Mouse (Mus musculus): Measurements from ENCODE around the gene Znrf1. TPM values are rescaled to one million over a fixed set of nuclear protein-coding genes. Genes with fewer than 3 reads are reported as not detected.
A peak's percentile ranks its signal among the peaks of the same experiment; 100 is the strongest.

Gene Znrf1
- polyA plus RNA-seq, 1 experiment from 2014 or later: 33.1 TPM

GRCm38 (mm10) chr8:111653524-111653923 is 117.6 kb downstream of the Znrf1 start:
- 87% methylated on average over 2 of the region's 2 CpGs for WGBS
- H3K9me3 ChIP-seq (replicated peaks): no peaks in the 10 kb centered on the region
- no peak overlapping the region for H3K4me3 ChIP-seq
- H3K27ac ChIP-seq (ENCODE audit: poor library complexity, severe bottlenecking): no peak overlapping the region
- no peak for ATAC-seq (ENCODE audit: insufficient number of reproducible peaks, low FRiP score)
- H3K9ac ChIP-seq: no peak overlapping the region
- H3K36me3 ChIP-seq: 0 out of 2 replicates have a peak, but pooled peaks cover 3% of the 10 kb centered on the region
- peaks cover 23% of the 10 kb centered on the region for H3K4me1 ChIP-seq (replicated peaks)
- H3K27me3 ChIP-seq (replicated peaks): no peaks in the 10 kb centered on the region
- H3K4me2 ChIP-seq: no peak overlapping the region

DNA sequence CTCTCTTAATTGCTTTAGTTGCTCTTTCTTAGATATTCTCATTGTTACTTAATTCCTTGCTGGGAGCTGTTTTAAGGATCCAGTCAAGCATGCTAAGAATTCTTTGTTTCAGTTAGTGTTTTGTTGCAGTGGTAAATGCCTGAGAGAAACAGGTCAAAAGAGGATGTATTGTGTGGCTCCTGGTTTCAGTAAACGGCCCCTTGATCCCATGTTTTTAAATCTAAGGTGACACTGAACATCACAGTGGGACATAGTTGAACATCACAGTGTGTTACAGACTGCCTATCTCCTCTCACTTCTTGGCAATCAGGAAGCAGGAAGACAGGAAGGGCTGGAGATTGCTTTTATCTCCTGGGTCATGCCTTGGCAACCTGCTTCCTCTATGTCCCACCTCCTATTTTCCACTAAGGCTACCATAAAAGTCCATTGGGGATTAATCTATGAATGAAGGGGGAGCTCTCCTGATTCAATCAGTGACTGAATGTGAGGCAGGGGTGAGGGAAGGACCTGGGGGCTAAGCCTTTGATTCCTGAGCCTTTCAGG is 121.5 kb downstream of the Znrf1 start:
- WGBS: 49% methylated on average over 1 of the region's 1 CpGs
- H3K4me1 ChIP-seq (replicated peaks): peaks cover 24% of the 10 kb centered on the region
- no peak overlapping the region for H3K9ac ChIP-seq
- no peak overlapping the region for H3K4me2 ChIP-seq
- no peaks in the 10 kb centered on the region for H3K27me3 ChIP-seq (replicated peaks)
- no peaks in the 10 kb centered on the region for H3K9me3 ChIP-seq (replicated peaks)
- peaks cover 13% of the 10 kb centered on the region; the same call in 1 of the 2 replicates for H3K36me3 ChIP-seq
- no peak overlapping the region for H3K27ac ChIP-seq (ENCODE audit: poor library complexity, severe bottlenecking)
- H3K4me3 ChIP-seq: no peak overlapping the region
- ATAC-seq (ENCODE audit: insufficient number of reproducible peaks, low FRiP score): no peak

DNA sequence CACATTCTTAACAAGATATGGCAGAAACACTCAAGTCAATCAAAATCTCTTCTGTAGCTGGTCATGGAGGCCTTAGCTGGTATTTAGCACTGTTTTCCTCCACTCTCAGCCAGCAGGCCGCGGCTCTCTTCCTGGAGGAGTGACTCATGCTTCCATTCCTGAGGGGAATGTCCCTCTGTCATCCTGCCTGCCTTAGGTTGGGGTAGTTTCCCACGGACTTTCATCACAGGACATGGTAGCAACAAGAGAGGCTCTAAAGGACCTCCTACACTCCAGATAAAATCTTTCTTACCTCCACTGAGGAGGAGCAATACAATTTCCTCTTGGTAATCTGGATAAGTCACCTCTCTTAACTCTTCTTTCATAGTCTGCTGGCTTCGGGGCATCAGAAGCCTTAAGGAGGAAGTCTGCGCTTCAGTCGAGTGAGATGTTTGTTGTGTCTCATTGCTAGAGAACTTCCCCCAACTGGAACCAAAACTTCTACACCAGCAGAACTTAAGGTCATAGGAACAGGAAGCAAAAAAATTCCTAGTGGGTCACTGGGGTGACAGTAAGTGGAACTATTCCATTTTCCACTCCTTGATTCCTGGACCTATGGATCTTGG is 123.0 kb downstream of the Znrf1 start:
- ATAC-seq (ENCODE audit: insufficient number of reproducible peaks, low FRiP score): 0 out of 2 replicates have a peak, but pooled peaks have one; percentile 36
- H3K9ac ChIP-seq: no peak overlapping the region

GRCm38 (mm10) chr8:111662473-111662872 is 126.6 kb downstream of the Znrf1 start:
- Histone ChIP-seq H3K36me3 (peaks cover 21% of the 10 kb centered on the region; the same call in 1 of the 2 replicates), H3K4me3 (no peak overlapping the region), H3K27ac (ENCODE audit: poor library complexity, severe bottlenecking) (no peak overlapping the region), H3K4me2 (no peak overlapping the region), H3K27me3 (replicated peaks) (no peaks in the 10 kb centered on the region), H3K9me3 (replicated peaks) (no peaks in the 10 kb centered on the region), H3K9ac (no peak overlapping the region), H3K4me1 (replicated peaks) (peaks cover 16% of the 10 kb centered on the region)
- WGBS: 80% methylated on average over 3 of the region's 3 CpGs
- no peak for ATAC-seq (ENCODE audit: insufficient number of reproducible peaks, low FRiP score)

More for the DNA sequence above, 123.0 kb downstream of the Znrf1 start:
- peaks cover 24% of the 10 kb centered on the region for H3K4me1 ChIP-seq (replicated peaks)
- H3K27me3 ChIP-seq (replicated peaks): no peaks in the 10 kb centered on the region
- H3K4me2 ChIP-seq: no peak overlapping the region; the same call in 1 of the 2 replicates
- no peak overlapping the region for H3K4me3 ChIP-seq
- 47% methylated on average over 6 of the region's 6 CpGs for WGBS
- H3K36me3 ChIP-seq: peaks cover 13% of the 10 kb centered on the region; the same call in 1 of the 2 replicates
- no peaks in the 10 kb centered on the region for H3K9me3 ChIP-seq (replicated peaks)
- peak overlapping the region; percentile 48 for H3K27ac ChIP-seq (ENCODE audit: poor library complexity, severe bottlenecking)

- peaks cover 46% of the 10 kb centered on the region for H3K36me3 ChIP-seq
- no peaks in the 10 kb centered on the region for H3K27me3 ChIP-seq (replicated peaks)
- no peak overlapping the region for H3K4me2 ChIP-seq
- no peak overlapping the region for H3K27ac ChIP-seq (ENCODE audit: poor library complexity, severe bottlenecking)
- ATAC-seq (ENCODE audit: insufficient number of reproducible peaks, low FRiP score): no peak
- 81% methylated on average over 2 of the region's 2 CpGs for WGBS
- H3K4me3 ChIP-seq: no peak overlapping the region
- H3K9me3 ChIP-seq (replicated peaks): peaks cover 12% of the 10 kb centered on the region
- H3K9ac ChIP-seq: no peak overlapping the region
- H3K4me1 ChIP-seq (replicated peaks): no peaks in the 10 kb centered on the region
These were observed 130.9 kb downstream of the Znrf1 start for GRCm38 (mm10) chr8:111666751-111667150.

Other genes starting within 250 kb of the Znrf1 start
- 45.1 and 48.0 TPM in 2 replicates for gene Rfwd3, start 235.9 kb upstream of the Znrf1 start, polyA plus RNA-seq (2016; fragmentation: Nextera tagmentation; extraction: Ambion mirVana)
- gene Mlkl, start 197.9 kb upstream of the Znrf1 start, polyA plus RNA-seq (2016; fragmentation: Nextera tagmentation; extraction: Ambion mirVana): 1.8 and 2.3 TPM in 2 replicates
- gene Fa2h, start 142.3 kb upstream of the Znrf1 start, polyA plus RNA-seq (2016; fragmentation: Nextera tagmentation; extraction: Ambion mirVana): 0.15 TPM in 1 of 2 replicates, not detected in the other
- gene Wdr59, start 14.0 kb upstream of the Znrf1 start, polyA plus RNA-seq (2016; fragmentation: Nextera tagmentation; extraction: Ambion mirVana): 4.7 and 4.9 TPM in 2 replicates
- gene Ldhd, start 94.3 kb downstream of the Znrf1 start, polyA plus RNA-seq (2016; fragmentation: Nextera tagmentation; extraction: Ambion mirVana): 0.70 and 0.92 TPM in 2 replicates
- 14.4 and 15.6 TPM in 2 replicates for gene Zfp1, start 107.3 kb downstream of the Znrf1 start, polyA plus RNA-seq (2016; fragmentation: Nextera tagmentation; extraction: Ambion mirVana)
- not detected in 2 replicates for gene Ctrb1, start 154.9 kb downstream of the Znrf1 start, polyA plus RNA-seq (2016; fragmentation: Nextera tagmentation; extraction: Ambion mirVana)
- 46.4 and 47.2 TPM in 2 replicates for gene Bcar1, start 207.7 kb downstream of the Znrf1 start, polyA plus RNA-seq (2016; fragmentation: Nextera tagmentation; extraction: Ambion mirVana)

Data from heart, embryonic 12.5 days (tissue).